Mouse (Mus musculus) limb, embryonic 14.5 days (tissue): ENCODE measurements around the gene Fcgr4. TPM values are rescaled to one million over a fixed set of nuclear protein-coding genes. Genes with fewer than 3 reads are reported as not detected.
"Not testable (repeated sequence)": the region's sequence is repeated elsewhere in the genome, so short reads cannot be mapped to it uniquely, and the experiment has no call there.

Experiments
- ATAC-seq: fragments of 200-750 bp; cut with Nextera tagmentation; 2 replicates; pipeline ENCODE4 v1.8.0; 2017; ENCODE audit warnings: low read depth, moderate number of reproducible peaks, moderate TSS enrichment; ENCODE audit not compliant: low FRiP score
- DNase-seq: peaks from one replicate; pipeline ENCODE4 v3.0.0-alpha.2; 2015; ENCODE audit warnings: low spot score
- H3K27ac ChIP-seq: fragments of 300-500 bp; sonication (generic); replicated peaks from 2 replicates; pipeline ENCODE4 v1.5.1; 2014; ENCODE audit warnings: low read depth, mild to moderate bottlenecking, low read length, moderate library complexity, mixed read lengths
- H3K27me3 ChIP-seq: fragments of 300-500 bp; sonication (generic); 2 replicates; pipeline ENCODE4 v1.6.1; 2014; ENCODE audit warnings: low read length, mixed read lengths; ENCODE audit not compliant: control insufficient read depth, insufficient read depth
- H3K36me3 ChIP-seq: fragments of 300-500 bp; sonication (generic); 2 replicates; pipeline ENCODE4 v1.6.1; 2014; ENCODE audit warnings: mild to moderate bottlenecking, low read length, moderate library complexity, mixed read lengths; ENCODE audit not compliant: control insufficient read depth, insufficient read depth
- H3K4me1 ChIP-seq: fragments of 300-500 bp; sonication (generic); 2 replicates; pipeline ENCODE4 v1.6.1; 2014; ENCODE audit warnings: antibody characterized with exemption, low read length, mixed read lengths; ENCODE audit not compliant: control insufficient read depth, insufficient read depth
- H3K4me2 ChIP-seq: fragments of 300-500 bp; sonication (generic); replicated peaks from 2 replicates; pipeline ENCODE4 v1.6.1; 2014; ENCODE audit warnings: low read depth, mild to moderate bottlenecking, low read length, moderate library complexity; ENCODE audit not compliant: severe bottlenecking
- H3K4me3 ChIP-seq: fragments of 300-500 bp; sonication (generic); replicated peaks from 2 replicates; pipeline ENCODE4 v1.5.1; 2014; ENCODE audit warnings: low read length
- H3K9ac ChIP-seq: fragments of 300-500 bp; sonication (generic); 2 replicates; pipeline ENCODE4 v1.6.1; 2014; ENCODE audit warnings: mild to moderate bottlenecking, low read depth, low read length, moderate library complexity; ENCODE audit not compliant: severe bottlenecking
- H3K9me3 ChIP-seq: fragments of 300-500 bp; sonication (generic); 2 replicates; pipeline ENCODE4 v1.6.1; 2016; ENCODE audit warnings: low read length; ENCODE audit not compliant: control insufficient read depth
- POLR2A ChIP-seq: fragments of 200-500 bp; IDR thresholded peaks from 2 replicates; pipeline ENCODE4 v1.8.0; 2012; ENCODE audit warnings: inconsistent platforms, mild to moderate bottlenecking, moderate library complexity, borderline replicate concordance; ENCODE audit not compliant: insufficient read depth, insufficient read length; ENCODE audit errors: extremely low read depth
- WGBS: fragments of 180-500 bp; shearing (Covaris S2); extraction: QIAGEN DNeasy Blood & Tissue Kit; methylation state at CpG from one replicate; pipeline ENCODE4 v1.1.7; 2014; 5-methylcytosine and 5-hydroxymethylcytosine counted together
- polyA plus RNA-seq, 2 experiments: library from polyadenylated mRNA; depleted of rRNA in 1 of 2; stranded (reverse) in 1 of 2; unstranded in 1 of 2; fragments of >200 nt; fragmentation: Nextera tagmentation in 1 of 2; extraction: Ambion mirVana in 1 of 2; gene quantifications; 2 replicates each; pipeline versions ENCODE4 v1.2.1 to v1.2.3; 2012 to 2014

Gene Fcgr4
- polyA plus RNA-seq (2012; rRNA removed) (0.75 and 1.2 TPM in 2 replicates), polyA plus RNA-seq (2014; fragmentation: Nextera tagmentation; extraction: Ambion mirVana) (0.59 and 0.79 TPM in 2 replicates)

DNA sequence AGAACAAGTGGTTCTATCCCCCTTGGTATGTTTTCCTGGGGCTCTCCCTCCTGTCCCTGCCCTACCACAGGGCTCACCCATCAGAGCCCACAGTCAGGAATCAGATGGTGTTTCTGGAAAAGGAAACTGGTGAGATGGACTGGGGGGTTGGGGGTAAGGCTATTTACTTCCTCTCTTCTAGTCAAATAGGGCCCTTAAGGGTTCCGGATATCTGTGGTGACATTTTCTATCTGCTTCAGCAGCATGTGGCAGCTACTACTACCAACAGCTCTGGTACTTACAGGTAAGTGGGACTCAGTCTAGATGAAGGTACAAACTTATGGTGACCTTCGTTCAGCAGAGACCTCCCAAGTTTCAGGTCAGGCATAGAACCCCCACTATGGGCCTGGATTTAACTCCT is at the start of gene Fcgr4:
Fcgr4 (plus strand) TSS at position 184 of the 400 bp plus-strand sequence.
- no peak for TF ChIP-seq POLR2A
- WGBS = 84% methylated on average over 2 of the region's 2 CpGs
- DNase-seq (no peak), ATAC-seq (no peak)
- no peaks in the 10 kb centered on the region for H3K9me3 ChIP-seq
- no peak within 1 kb of the TSS for H3K9ac ChIP-seq
- no peaks in the 10 kb centered on the region for H3K27me3 ChIP-seq
- H3K27ac ChIP-seq = no peak within 1 kb of the TSS
- no peak within 1 kb of the TSS for H3K4me2 ChIP-seq
- H3K4me1 ChIP-seq = no peaks in the 10 kb centered on the region
- H3K4me3 ChIP-seq = no peak within 1 kb of the TSS
- H3K36me3 ChIP-seq = no peaks in the 10 kb centered on the region

DNA sequence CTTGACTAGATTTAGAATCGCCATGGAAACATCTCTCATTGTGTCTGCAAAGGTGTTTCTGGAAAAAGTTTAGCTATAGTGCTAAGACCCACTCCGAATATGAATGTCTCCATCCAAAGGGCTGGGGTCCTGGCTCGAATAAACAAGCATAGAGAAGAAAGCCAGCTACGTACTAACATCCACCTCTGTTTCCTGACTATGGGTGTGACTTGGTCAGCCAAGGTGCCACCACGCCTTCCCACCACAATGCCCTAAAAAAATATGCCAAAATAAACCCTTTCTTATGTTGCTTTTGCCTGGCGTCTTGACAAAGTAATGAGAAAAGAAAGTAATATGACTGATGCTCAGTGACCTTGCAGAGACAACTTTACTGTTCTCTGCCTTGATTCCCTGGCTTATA is 46.2 kb upstream of the Fcgr4 start:
- TF ChIP-seq POLR2A = no peak
- 84% methylated on average over 6 of the region's 6 CpGs for WGBS
- Histone ChIP-seq H3K27me3 (no peaks in the 10 kb centered on the region), H3K27ac (no peak overlapping the region), H3K9me3 (no peaks in the 10 kb centered on the region), H3K4me3 (no peak overlapping the region), H3K36me3 (no peaks in the 10 kb centered on the region), H3K4me1 (no peaks in the 10 kb centered on the region), H3K4me2 (no peak overlapping the region), H3K9ac (no peak overlapping the region)
- DNase-seq = no peak
- ATAC-seq = no peak

DNA sequence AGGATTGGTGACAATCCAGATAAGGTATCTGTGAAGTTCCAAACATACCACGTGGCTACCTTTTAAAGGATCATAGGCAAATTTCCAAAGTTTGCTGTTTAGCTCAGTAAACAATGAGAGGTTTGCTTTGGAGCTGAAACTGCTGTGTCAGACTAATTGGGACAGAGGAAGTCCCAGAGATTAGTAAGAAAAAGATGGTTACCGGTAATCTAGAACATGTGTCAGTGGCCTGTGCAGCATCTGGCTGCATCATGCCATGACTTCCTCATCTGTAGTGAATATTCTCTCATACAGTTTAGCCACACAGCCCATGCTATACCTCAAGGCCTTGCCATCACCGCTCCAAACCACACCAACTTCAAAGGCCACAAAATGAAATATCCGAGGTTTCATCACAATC is 45.8 kb upstream of the Fcgr4 start:
- no peaks in the 10 kb centered on the region for H3K9me3 ChIP-seq
- no peaks in the 10 kb centered on the region for H3K4me1 ChIP-seq
- no peak overlapping the region for H3K9ac ChIP-seq
- no peak overlapping the region for H3K4me3 ChIP-seq
- DNase-seq (no peak), ATAC-seq (no peak)
- TF ChIP-seq POLR2A = no peak
- no peaks in the 10 kb centered on the region for H3K36me3 ChIP-seq
- H3K4me2 ChIP-seq = no peak overlapping the region
- H3K27me3 ChIP-seq = no peaks in the 10 kb centered on the region
- no peak overlapping the region for H3K27ac ChIP-seq
- 69% methylated on average over 4 of the region's 4 CpGs for WGBS

DNA sequence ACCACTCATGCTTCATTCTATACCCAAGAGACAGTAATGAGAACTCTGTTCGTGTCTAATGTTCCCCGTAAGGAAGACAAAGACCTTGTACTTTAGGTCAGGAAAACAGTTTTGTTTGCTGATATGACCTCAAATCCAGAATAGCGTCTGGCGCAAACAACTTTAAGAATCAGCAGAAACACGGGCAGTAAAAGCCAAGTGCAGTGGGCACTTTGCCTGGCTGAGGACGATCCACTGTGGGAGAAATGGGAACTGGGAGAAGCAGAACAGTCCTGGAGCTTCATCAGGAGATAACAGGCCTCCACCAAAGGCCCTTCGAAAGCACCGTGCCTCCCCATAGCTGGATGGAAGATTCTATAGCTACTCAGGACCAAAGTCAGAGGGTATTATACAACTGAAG is 44.5 kb upstream of the Fcgr4 start:
- H3K36me3 ChIP-seq = no peaks in the 10 kb centered on the region
- no peaks in the 10 kb centered on the region for H3K4me1 ChIP-seq
- H3K4me2 ChIP-seq = no peak overlapping the region
- DNase-seq (no peak), ATAC-seq (no peak)
- H3K9me3 ChIP-seq = no peaks in the 10 kb centered on the region
- 89% methylated on average over 8 of the region's 8 CpGs for WGBS
- no peak overlapping the region for H3K4me3 ChIP-seq
- no peak overlapping the region for H3K9ac ChIP-seq
- TF ChIP-seq POLR2A = no peak
- no peaks in the 10 kb centered on the region for H3K27me3 ChIP-seq
- no peak overlapping the region for H3K27ac ChIP-seq

DNA sequence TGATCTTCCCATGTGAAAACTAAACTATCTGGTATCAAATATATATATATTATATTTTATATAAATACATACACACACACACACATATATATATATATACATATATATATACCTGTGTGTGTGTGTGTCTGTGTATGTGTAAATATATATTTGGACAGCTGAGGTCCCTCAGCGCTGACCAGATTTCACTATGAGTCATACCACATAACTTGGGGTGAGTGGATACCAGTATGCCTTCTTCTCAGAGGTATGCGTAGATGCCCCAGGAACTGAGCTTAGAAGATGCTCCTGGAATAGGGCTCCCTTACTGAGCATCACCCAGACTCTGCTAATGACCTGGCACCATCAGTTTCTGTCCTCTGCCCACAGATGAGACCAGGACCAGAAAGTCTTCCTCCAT is 44.0 kb upstream of the Fcgr4 start:
- Histone ChIP-seq H3K4me2 (no peak overlapping the region), H3K9me3 (no peaks in the 10 kb centered on the region), H3K4me1 (no peaks in the 10 kb centered on the region), H3K4me3 (no peak overlapping the region), H3K36me3 (no peaks in the 10 kb centered on the region), H3K9ac (no peak overlapping the region), H3K27me3 (no peaks in the 10 kb centered on the region), H3K27ac (no peak overlapping the region)
- 96% methylated on average over 2 of the region's 2 CpGs for WGBS
- ATAC-seq (no peak), DNase-seq (no peak)
- no peak for TF ChIP-seq POLR2A

DNA sequence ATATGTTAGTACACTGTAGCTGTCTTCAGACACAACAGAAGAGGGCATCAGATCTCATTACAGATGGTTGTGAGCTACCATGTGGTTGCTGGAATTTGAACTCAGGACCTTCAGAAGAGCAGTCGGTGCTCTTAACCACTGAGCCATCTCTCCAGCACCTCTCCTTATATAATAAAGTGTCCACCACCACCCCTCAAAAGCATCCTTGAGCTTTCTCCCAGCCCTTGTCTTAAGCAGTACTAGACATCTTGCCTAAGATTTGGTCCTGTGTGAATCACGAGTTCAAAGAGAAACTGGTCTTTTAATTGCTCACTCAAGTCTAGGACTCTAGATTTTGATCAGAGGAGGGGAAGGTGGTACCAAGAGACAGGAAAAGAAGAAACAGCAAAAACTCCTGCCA is 43.4 kb upstream of the Fcgr4 start:
- not testable (repeated sequence) for DNase-seq, H3K27me3 ChIP-seq, H3K9me3 ChIP-seq, H3K27ac ChIP-seq, H3K36me3 ChIP-seq, H3K4me3 ChIP-seq, H3K4me2 ChIP-seq, ATAC-seq, H3K9ac ChIP-seq, H3K4me1 ChIP-seq
- 75% methylated on average over 2 of the region's 2 CpGs for WGBS
